Mouse (Mus musculus) neural tube, embryonic 14.5 days (tissue): ENCODE results near the gene Myh7. TPM values are rescaled to one million over a fixed set of nuclear protein-coding genes. Genes with fewer than 3 reads are reported as not detected.

Experiments
- ATAC-seq: fragments of 200-750 bp; cut with Nextera tagmentation; 2 replicates; pipeline ENCODE4 v1.8.0; 2017; ENCODE audit warnings: low read depth, mild to moderate bottlenecking, moderate TSS enrichment, moderate library complexity
- H3K27ac ChIP-seq: fragments of 300-500 bp; sonication (generic); 2 replicates; pipeline ENCODE4 v1.5.1; 2014; ENCODE audit warnings: low read depth, mild to moderate bottlenecking, control low read depth, low read length, moderate library complexity, mixed read lengths
- H3K27me3 ChIP-seq: fragments of 300-500 bp; sonication (generic); 2 replicates; pipeline ENCODE4 v1.6.1; 2014; ENCODE audit warnings: low read length; ENCODE audit not compliant: control insufficient read depth, insufficient read depth
- H3K36me3 ChIP-seq: fragments of 300-500 bp; sonication (generic); 2 replicates; pipeline ENCODE4 v1.6.1; 2014; ENCODE audit warnings: low read length, mixed read lengths; ENCODE audit not compliant: control insufficient read depth, insufficient read depth
- H3K4me1 ChIP-seq: fragments of 300-500 bp; sonication (generic); 2 replicates; pipeline ENCODE4 v1.6.1; 2014; ENCODE audit warnings: low read length; ENCODE audit not compliant: control insufficient read depth, insufficient read depth
- H3K4me2 ChIP-seq: fragments of 300-500 bp; sonication (generic); 2 replicates; pipeline ENCODE4 v1.6.1; 2014; ENCODE audit warnings: mild to moderate bottlenecking, low read depth, low read length, control low read depth
- H3K4me3 ChIP-seq: fragments of 300-500 bp; sonication (generic); 2 replicates; pipeline ENCODE4 v1.5.1; 2014; ENCODE audit warnings: low read depth, low read length, control low read depth, mixed read lengths
- H3K9ac ChIP-seq: fragments of 300-500 bp; sonication (generic); replicated peaks from 2 replicates; pipeline ENCODE4 v1.6.1; 2014; ENCODE audit warnings: low read depth, mild to moderate bottlenecking, control low read depth, low read length, mixed read lengths
- H3K9me3 ChIP-seq: fragments of 300-500 bp; sonication (generic); 2 replicates; pipeline ENCODE4 v1.6.1; 2016; ENCODE audit warnings: low read length; ENCODE audit not compliant: control insufficient read depth
- WGBS: fragments of 180-500 bp; shearing (Covaris S2); extraction: QIAGEN DNeasy Blood & Tissue Kit; methylation state at CpG from one replicate; pipeline ENCODE4 v1.1.7; 2014; 5-methylcytosine and 5-hydroxymethylcytosine counted together
- polyA plus RNA-seq: library from polyadenylated mRNA; unstranded; fragments of >200 nt; fragmentation: Nextera tagmentation; extraction: Ambion mirVana; gene quantifications from 2 replicates; pipeline ENCODE4 v1.2.1, GENCODE M21; 2014

Myh7 gene
- polyA plus RNA-seq, 1 experiment from 2014 or later, result 4.8 TPM

GRCm38 (mm10) chr14:54945975-54946704, 48.3 kb downstream of the Myh7 start:
- no peaks in the 10 kb centered on the region for H3K4me1 ChIP-seq
- no peak overlapping the region for H3K27ac ChIP-seq
- H3K9me3 ChIP-seq, result no peaks in the 10 kb centered on the region

GRCm38 (mm10) chr14:54944939-54945338, 49.5 kb downstream of the Myh7 start:
- H3K4me2 ChIP-seq, result no peak overlapping the region
- no peaks in the 10 kb centered on the region for H3K4me1 ChIP-seq
- H3K9me3 ChIP-seq, result no peaks in the 10 kb centered on the region
- H3K27ac ChIP-seq, result no peak overlapping the region
- H3K9ac ChIP-seq, result no peak overlapping the region
- WGBS, result 88% methylated on average over 2 of the region's 2 CpGs
- H3K4me3 ChIP-seq, result no peak overlapping the region
- no peak for ATAC-seq
- H3K36me3 ChIP-seq, result no peaks in the 10 kb centered on the region
- H3K27me3 ChIP-seq, result no peaks in the 10 kb centered on the region

More at GRCm38 (mm10) chr14:54945975-54946704, 48.3 kb downstream of the Myh7 start:
- no peak overlapping the region for H3K9ac ChIP-seq
- 88% methylated on average over 19 of the region's 19 CpGs for WGBS
- H3K36me3 ChIP-seq, result no peaks in the 10 kb centered on the region
- ATAC-seq, result no peak
- no peaks in the 10 kb centered on the region for H3K27me3 ChIP-seq
- H3K4me2 ChIP-seq, result no peak overlapping the region
- H3K4me3 ChIP-seq, result no peak overlapping the region

- H3K9me3 ChIP-seq, result no peaks in the 10 kb centered on the region
- no peak for ATAC-seq
- 94% methylated on average over 7 of the region's 7 CpGs for WGBS
Measured at GRCm38 (mm10) chr14:54943971-54944370, 50.5 kb downstream of the Myh7 start.

GRCm38 (mm10) chr14:54942479-54942878, 51.9 kb downstream of the Myh7 start:
- H3K9ac ChIP-seq, result no peak overlapping the region
- no peaks in the 10 kb centered on the region for H3K27me3 ChIP-seq
- no peak overlapping the region for H3K4me2 ChIP-seq
- no peaks in the 10 kb centered on the region for H3K4me1 ChIP-seq
- no peaks in the 10 kb centered on the region for H3K36me3 ChIP-seq
- ATAC-seq, result no peak
- H3K27ac ChIP-seq, result no peak overlapping the region
- H3K9me3 ChIP-seq, result no peaks in the 10 kb centered on the region
- WGBS, result 83% methylated on average over 8 of the region's 8 CpGs
- no peak overlapping the region for H3K4me3 ChIP-seq

More at GRCm38 (mm10) chr14:54943971-54944370, 50.5 kb downstream of the Myh7 start:
- no peaks in the 10 kb centered on the region for H3K27me3 ChIP-seq
- H3K36me3 ChIP-seq, result no peaks in the 10 kb centered on the region
- H3K4me3 ChIP-seq, result no peak overlapping the region
- no peak overlapping the region for H3K9ac ChIP-seq
- no peaks in the 10 kb centered on the region for H3K4me1 ChIP-seq
- no peak overlapping the region for H3K27ac ChIP-seq
- H3K4me2 ChIP-seq, result no peak overlapping the region

- ATAC-seq, result no peak
Measured at GRCm38 (mm10) chr14:54941024-54941978, 53.1 kb downstream of the Myh7 start.

GRCm38 (mm10) chr14:54940176-54940530, 54.3 kb downstream of the Myh7 start:
- Histone ChIP-seq H3K4me3 (no peak overlapping the region), H3K27ac (no peak overlapping the region), H3K27me3 (no peaks in the 10 kb centered on the region), H3K4me1 (0 out of 2 replicates have a peak, but pooled peaks cover 7% of the 10 kb centered on the region), H3K4me2 (no peak overlapping the region), H3K9ac (no peak overlapping the region), H3K36me3 (no peaks in the 10 kb centered on the region), H3K9me3 (no peaks in the 10 kb centered on the region)
- ATAC-seq, result no peak
- 81% methylated on average over 3 of the region's 3 CpGs for WGBS

More at GRCm38 (mm10) chr14:54941024-54941978, 53.1 kb downstream of the Myh7 start:
- WGBS, result 74% methylated on average over 13 of the region's 13 CpGs
- H3K27me3 ChIP-seq, result no peaks in the 10 kb centered on the region
- H3K4me2 ChIP-seq, result no peak overlapping the region
- H3K9ac ChIP-seq, result no peak overlapping the region
- no peak overlapping the region for H3K4me3 ChIP-seq
- H3K27ac ChIP-seq, result no peak overlapping the region
- 0 out of 2 replicates have a peak, but pooled peaks cover 4% of the 10 kb centered on the region for H3K4me1 ChIP-seq
- H3K36me3 ChIP-seq, result no peaks in the 10 kb centered on the region
- H3K9me3 ChIP-seq, result no peaks in the 10 kb centered on the region

GRCm38 (mm10) chr14:54939434-54940175, 54.8 kb downstream of the Myh7 start:
- no peak overlapping the region for H3K4me3 ChIP-seq
- H3K4me2 ChIP-seq, result no peak overlapping the region
- no peaks in the 10 kb centered on the region for H3K9me3 ChIP-seq
- H3K27ac ChIP-seq, result no peak overlapping the region
- H3K27me3 ChIP-seq, result no peaks in the 10 kb centered on the region
- H3K36me3 ChIP-seq, result no peaks in the 10 kb centered on the region
- 0 out of 2 replicates have a peak, but pooled peaks cover 7% of the 10 kb centered on the region for H3K4me1 ChIP-seq
- no peak overlapping the region for H3K9ac ChIP-seq
- no peak for ATAC-seq
- WGBS, result 55% methylated on average over 12 of the region's 12 CpGs

GRCm38 (mm10) chr14:54938431-54939219, 55.8 kb downstream of the Myh7 start:
- Histone ChIP-seq H3K27me3 (no peaks in the 10 kb centered on the region), H3K36me3 (no peaks in the 10 kb centered on the region), H3K4me2 (no peak overlapping the region), H3K9ac (no peak overlapping the region), H3K4me3 (no peak overlapping the region), H3K4me1 (0 out of 2 replicates have a peak, but pooled peaks cover 7% of the 10 kb centered on the region), H3K27ac (no peak overlapping the region), H3K9me3 (no peaks in the 10 kb centered on the region)
- ATAC-seq, result no peak
- 82% methylated on average over 15 of the region's 15 CpGs for WGBS
